Mouse (Mus musculus): ENCODE measurements around the gene Arhgdib.

- no peak for TF ChIP-seq CTCF (conservative IDR thresholded peaks at IDR 0.05 in 1 of 2, IDR thresholded peaks at IDR 0.05 in 1 of 2; ENCODE audit: low read depth in 2 of 2, low read length in 2 of 2)
- TF ChIP-seq USF1 (IDR thresholded peaks at IDR 0.05; ENCODE audit: low read depth, low read length), result no peak
- no peak for TF ChIP-seq MXI1 (IDR thresholded peaks at IDR 0.05; ENCODE audit: low read depth, low read length)
- TF ChIP-seq EP300 (IDR thresholded peaks at IDR 0.05; ENCODE audit: low read length), result no peak
- no peak for TF ChIP-seq POLR2A (IDR thresholded peaks at IDR 0.05; ENCODE audit: low read depth, low read length)
These were observed 41.2 kb downstream of the Arhgdib start for GRCm38 (mm10) chr6:136900369-136901009.
